Mouse (Mus musculus): ENCODE data around the gene Psmb11.

DNA sequence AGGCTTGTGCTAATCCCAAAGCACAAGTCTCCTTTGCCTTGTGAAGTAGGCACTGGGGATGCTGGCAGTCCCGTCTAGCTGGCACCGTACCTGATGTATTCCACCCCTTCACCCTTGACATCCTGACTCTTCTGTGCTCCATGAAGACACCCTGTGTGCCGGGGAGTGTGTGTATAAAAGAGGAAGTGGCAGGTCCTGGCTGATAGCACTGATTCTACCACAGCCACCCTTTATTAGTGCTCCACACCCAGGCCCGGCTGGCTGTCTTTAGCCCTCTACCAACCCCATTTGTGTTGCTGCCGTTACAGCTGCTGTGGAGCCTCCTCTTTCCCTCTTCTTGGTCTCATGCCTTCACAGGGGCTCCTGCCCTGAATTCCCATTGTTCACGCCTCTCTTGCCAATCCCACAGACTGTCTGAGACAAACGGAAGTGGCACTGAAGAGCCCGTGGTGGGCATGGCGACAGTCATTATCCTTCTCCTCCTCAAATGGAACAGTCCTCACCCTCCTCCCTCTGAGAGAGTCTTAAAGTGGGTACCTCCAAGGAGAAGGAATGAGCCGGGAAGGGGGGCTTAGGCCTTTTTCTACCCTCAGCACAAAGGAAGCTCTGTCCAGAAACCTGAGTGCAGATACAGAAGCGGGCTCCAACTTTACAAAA lies 9.5 kb downstream of the Psmb11 start:
- no peak for TF ChIP-seq CTCF (IDR thresholded peaks at IDR 0.05; ENCODE audit: insufficient read depth, low read length)
- TF ChIP-seq POLR2A (IDR thresholded peaks at IDR 0.05; ENCODE audit: borderline replicate concordance, extremely low read depth, low read depth, low read length), result no peak
